Mouse (Mus musculus) ovary, adult 18-20 months (tissue): ENCODE data around the gene Eng.

ENCODE experiments used
- DNase-seq: peaks from one replicate; pipeline ENCODE4 v3.0.0; 2022; ENCODE audit warnings: low spot score, mixed read lengths

Gene Eng

GRCm38 (mm10) chr2:32681754-32682153, 35.4 kb downstream of the Eng start:
- no peak for DNase-seq

DNA sequence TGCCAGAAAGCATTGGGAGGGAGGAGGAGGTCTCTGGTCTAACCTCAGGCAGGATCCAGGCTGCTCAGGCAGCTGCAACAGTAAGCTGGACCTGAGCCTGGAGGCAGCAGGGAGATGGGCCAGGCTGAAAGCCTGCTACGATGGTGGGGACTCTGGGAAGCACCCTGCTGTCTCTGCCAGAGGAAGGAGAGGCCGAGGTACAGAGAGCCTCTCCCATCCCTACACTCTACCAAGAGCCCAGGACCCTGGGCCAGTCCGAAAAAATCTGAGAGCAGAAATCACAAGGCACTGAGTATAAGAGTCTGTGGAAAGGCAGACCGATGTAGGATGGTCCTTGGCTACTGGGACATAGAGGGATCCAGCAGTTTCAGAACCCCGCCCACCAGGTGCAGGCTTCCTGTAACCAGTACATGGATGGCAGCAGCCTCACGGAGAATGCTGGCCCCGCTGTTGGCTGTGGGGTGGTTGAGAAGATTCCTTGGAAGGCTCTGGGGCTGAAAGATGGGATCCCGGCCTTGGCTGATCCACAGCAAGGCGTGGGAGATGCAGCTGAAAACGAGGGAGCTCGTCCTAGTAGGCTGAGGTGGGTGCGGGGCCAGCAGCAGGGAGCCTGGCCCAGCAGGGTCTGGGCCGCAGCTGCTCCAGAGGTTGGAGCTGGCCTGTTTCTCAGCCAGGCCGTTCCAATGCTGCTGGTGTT, 36.5 kb downstream of the Eng start:
- no peak for DNase-seq

DNA sequence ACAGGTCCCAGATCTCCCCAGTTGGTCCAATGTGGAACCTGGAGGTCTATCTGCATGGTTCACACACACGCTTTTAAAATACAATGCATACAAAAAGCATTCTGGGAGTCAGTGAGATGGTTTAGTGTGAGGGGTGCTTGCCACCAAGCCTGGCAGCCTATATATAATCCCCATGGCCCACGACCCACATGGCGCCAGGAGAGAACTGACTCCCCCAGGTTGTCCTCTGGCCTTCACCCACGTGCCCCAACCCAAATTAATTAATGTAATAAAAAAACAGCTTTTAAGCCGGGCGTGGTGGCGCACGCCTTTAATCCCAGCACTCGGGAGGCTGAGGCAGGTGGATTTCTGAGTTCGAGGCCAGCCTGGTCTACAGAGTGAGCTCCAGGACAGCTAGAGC, 37.3 kb downstream of the Eng start:
- no peak for DNase-seq

GRCm38 (mm10) chr2:32684681-32685428, 38.5 kb downstream of the Eng start:
- no peak for DNase-seq

DNA sequence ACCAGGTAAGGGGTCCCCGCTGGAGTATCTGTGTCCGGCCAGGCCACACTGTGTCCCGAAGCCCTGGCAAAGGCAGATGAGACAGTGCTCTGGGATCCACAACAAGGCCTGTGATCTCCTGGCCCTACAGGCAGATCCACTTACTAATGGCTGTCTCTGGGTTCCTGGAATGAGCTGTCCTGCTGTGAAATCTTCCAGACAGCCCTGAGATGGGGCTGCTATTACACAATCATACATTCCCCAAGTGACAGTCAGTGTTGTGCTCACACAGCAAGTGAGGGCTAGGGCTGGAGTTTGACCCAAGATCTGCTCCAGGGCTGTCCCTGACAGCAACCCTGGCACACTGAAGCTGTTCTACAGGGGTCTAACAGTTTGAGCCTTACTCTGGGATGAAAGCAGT, 39.4 kb downstream of the Eng start:
- DNase-seq = no peak

DNA sequence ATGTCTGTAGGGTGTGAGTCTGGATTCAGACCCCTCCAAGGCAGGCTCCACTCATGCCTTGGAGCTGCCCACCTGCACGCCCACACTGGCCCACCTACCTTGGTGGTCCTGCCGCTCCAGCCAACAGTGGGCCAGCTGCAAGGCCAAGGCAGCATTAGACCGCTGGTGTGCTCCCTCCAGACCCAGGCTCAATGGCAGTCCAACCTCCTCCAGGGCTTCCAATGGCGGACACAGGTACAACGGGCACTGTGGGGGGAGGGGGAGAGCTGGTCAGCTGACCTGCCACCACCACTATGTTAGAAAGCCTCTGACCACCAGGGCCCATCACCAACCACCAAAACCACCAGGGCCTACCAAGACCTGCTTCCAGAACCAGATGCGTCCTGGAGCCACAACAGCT, 40.2 kb downstream of the Eng start:
- no peak for DNase-seq

DNA sequence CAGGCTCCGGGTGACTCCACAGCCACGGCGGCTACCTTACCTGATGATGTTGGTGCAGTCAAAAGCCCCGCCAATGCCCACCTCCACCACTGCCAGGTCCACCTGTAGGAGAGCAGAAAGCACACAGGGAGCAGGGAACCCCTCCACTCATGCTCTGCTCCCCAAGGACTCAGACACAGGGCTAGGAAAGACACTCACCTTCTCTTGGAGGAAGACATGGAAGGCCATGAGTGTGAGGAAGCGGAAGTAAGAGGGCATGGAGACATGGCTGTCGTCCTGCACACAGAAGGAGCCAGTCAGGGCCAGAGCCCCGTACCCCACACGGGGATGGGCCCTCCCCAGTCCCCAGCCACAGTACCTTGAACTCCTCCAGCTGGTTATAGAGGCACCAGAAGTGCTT, 41.2 kb downstream of the Eng start:
- DNase-seq = no peak

DNA sequence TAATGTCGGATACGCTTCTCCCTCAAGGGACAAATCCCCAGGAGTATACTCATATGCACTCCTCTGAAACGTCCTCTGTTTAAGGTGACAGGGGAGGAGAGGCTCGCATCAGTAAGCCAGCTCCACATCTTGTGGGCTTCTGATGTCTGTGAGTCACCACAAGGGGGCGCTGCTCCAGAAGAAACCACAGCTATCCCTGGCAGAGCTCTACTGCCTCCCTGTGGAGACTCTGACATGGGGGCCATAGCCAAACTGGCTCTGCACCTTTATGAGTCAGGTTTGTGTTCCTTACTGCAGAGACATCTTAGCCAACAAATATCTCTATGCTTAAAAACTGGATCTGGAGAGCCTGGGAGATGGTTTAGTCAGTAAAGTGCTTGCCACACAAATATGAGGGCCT, 43.0 kb downstream of the Eng start:
- DNase-seq = peak; percentile 71

DNA sequence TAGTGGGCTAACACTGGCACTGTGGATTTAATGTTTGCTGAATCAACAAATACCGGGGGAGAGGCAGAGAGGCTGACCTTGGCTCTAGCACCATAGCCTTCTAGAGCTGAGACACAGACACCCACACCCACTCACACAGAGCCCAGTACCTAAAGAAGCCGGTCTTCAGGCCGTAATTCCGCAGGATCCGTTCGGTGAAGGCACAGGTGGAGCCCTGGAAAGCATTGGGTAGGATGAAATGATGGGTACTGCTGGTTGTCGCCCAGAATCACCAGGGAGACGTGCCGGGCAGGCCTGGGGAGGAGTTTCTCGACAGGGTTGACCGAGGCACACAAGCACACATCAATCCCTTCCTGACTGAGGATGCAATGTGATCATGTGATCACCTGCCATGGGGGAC, 44.6 kb downstream of the Eng start:
- DNase-seq = no peak

GRCm38 (mm10) chr2:32692496-32692895, 46.1 kb downstream of the Eng start:
- DNase-seq = no peak

DNA sequence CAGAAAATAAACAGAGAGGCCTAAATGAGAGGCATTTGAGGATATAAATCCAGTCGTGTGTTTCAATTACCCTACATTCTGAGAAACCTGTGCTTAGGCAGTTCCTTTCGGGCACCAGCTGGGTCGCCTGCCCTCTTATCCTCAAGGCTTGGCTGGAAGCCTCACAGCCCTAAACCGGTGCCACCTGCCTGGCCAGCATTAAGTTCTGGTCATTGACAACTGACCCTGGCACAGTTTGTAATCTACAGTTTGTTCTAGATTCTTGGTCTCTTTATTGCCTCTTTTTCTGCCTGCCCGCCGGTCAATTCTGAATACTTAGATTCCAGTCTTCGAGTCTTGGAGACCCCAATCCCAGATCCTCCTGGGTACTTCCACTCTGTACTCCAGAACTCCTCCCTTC, 46.9 kb downstream of the Eng start:
- DNase-seq = no peak

DNA sequence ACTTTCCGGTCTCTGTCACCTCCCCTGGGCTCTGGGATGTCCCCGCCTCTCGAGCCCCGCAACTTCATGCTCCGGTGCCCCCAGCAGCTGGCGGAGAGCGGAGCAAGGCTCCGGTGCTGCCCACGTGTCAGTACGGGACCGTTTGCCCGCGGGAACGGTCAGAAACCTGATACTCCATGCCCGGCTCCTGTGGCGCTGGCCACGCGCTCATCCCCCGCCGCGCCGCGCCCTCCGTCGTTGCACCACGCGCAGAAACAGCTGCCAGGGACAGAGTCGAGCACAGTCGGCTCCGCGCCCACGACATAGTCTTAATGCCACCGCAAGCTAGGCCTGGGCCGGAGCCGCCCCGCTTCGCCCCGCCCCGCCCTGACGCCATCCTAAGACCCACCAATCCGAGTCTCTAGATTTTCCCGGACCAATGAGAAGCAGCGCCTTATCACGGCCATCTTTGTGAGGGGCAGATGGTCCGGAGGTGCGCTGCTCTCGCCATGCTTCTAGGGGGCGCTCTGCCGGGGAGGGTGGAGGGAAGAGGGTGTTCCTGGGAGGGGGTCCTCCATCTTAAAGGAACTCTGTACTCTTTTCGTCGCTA, 47.5 kb downstream of the Eng start:
- peak; percentile 93 for DNase-seq

DNA sequence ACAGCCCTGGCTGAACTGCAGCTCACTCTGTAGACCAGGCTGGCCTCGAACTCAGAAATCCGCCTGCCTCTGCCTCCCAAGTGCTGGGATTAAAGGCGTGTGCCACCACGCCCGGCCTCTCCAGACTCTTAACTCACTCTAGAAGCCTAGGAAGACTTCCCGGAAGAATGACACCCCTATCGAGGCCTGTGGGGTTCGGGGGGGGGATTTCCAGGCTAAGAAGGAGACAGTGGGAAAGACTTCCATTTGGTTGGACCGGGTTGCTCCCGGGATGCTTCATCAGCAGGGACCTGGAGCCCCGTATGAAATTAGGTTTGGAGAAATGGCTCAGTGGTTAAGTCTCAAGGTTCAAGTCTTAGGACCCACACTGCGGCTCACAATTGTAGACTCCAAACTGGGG, 48.3 kb downstream of the Eng start:
- no peak for DNase-seq

GRCm38 (mm10) chr2:32699680-32700079, 53.3 kb downstream of the Eng start:
- DNase-seq = no peak

GRCm38 (mm10) chr2:32700966-32701743, 54.8 kb downstream of the Eng start:
- DNase-seq = no peak

DNA sequence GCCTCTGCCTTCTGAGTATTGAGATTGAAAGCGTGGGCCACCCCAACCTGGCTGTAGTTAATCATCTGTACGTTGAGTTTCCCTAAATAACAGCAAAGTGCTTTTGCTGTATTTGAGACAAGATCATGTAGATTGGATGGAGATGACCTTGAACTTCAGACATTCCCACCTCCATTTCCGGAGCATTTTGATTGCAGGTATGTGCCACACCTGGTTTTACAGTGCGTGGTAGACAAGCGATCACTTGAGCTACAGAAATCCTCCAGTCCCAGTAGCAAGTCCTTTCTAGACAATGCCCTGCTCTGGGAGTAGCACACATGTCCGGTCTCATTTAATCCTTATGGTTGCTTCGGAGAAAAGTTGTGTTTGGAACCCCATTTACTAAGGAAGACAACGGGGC, 56.7 kb downstream of the Eng start:
- no peak for DNase-seq

GRCm38 (mm10) chr2:32704021-32704421, 57.6 kb downstream of the Eng start, which contains the start of gene Fpgs:
Gene Fpgs, minus strand, starts transcription at chr2:32704145.
- DNase-seq = no peak

- DNase-seq = no peak
These were observed 58.6 kb downstream of the Eng start for GRCm38 (mm10) chr2:32705018-32705417.

- no peak for DNase-seq
These were observed 60.6 kb downstream of the Eng start for GRCm38 (mm10) chr2:32706971-32707370.

DNA sequence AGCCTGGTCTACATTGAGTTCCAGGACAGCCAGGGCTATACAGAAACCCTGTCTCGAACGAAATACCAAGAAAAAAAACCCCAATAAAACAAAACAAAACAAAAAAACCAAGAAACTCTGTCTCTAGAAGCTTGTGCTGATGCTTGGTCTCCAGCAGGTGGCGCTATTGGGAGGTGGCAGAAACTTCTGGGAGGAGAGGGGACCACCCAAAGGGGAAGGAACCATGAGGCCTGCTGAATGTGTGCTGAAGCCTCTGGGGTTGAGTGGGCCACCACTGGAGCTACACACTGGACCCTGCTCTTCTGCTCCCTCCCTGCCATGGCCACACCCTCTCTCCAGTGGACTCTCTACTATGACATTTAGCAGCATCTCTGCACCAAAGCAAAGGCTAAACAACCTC, 62.2 kb downstream of the Eng start:
- DNase-seq = no peak

- DNase-seq = no peak
These were observed 63.2 kb downstream of the Eng start for GRCm38 (mm10) chr2:32709521-32710137.

DNA sequence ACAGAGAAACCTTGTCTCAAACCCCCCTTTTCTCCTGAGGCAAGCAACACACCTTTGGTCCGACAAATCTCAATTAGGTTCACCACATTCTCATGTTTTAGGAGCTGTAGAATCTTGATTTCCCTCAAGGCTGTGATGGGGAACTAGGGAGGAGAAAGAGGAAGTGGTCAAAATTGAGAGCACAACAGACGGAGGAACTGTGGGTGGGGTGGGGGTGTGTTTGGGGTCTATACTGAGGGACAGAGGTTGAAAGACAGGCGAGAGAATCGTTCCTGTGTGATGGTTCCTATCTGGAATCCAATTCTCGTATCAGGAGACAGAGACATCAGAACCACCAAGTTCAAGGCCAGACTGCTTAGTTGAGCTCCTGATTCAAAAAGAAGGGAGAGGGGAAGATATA, 64.0 kb downstream of the Eng start:
- DNase-seq = no peak
